Mouse (Mus musculus) thymus, postnatal 4 days (tissue): ENCODE data around the gene Bcl9.
A peak's percentile ranks its signal among the peaks of the same experiment; 100 is the strongest.

Experiments
- DNase-seq: peaks from one replicate; pipeline ENCODE4 v3.0.0; 2021

The Bcl9 gene

GRCm38 (mm10) chr3:97297553-97298432 lies at the start of gene Bcl9:
Bcl9 (minus strand) TSS chr3:97297917.
- peak; percentile 77 for DNase-seq

GRCm38 (mm10) chr3:97339193-97339576 lies 41.5 kb upstream of the Bcl9 start:
- DNase-seq: no peak

- peak; percentile 91 for DNase-seq
Observed at GRCm38 (mm10) chr3:97338522-97339192, 40.9 kb upstream of the Bcl9 start.

GRCm38 (mm10) chr3:97337306-97337705 lies 39.6 kb upstream of the Bcl9 start:
- DNase-seq: no peak

GRCm38 (mm10) chr3:97336331-97336730 lies 38.6 kb upstream of the Bcl9 start:
- DNase-seq: no peak

GRCm38 (mm10) chr3:97334618-97335017 lies 36.9 kb upstream of the Bcl9 start:
- DNase-seq: no peak

GRCm38 (mm10) chr3:97332172-97332571 lies 34.5 kb upstream of the Bcl9 start:
- DNase-seq: peak; percentile 71

GRCm38 (mm10) chr3:97327809-97328208 lies 30.1 kb upstream of the Bcl9 start:
- no peak for DNase-seq

- DNase-seq: no peak
Observed at GRCm38 (mm10) chr3:97327356-97327755, 29.6 kb upstream of the Bcl9 start.

GRCm38 (mm10) chr3:97325621-97326345 lies 28.1 kb upstream of the Bcl9 start:
- no peak for DNase-seq

GRCm38 (mm10) chr3:97324046-97324445 lies 26.3 kb upstream of the Bcl9 start:
- no peak for DNase-seq

GRCm38 (mm10) chr3:97317302-97317701 lies 19.6 kb upstream of the Bcl9 start:
- no peak for DNase-seq

- DNase-seq: no peak
Observed at GRCm38 (mm10) chr3:97313431-97313830, 15.7 kb upstream of the Bcl9 start.

- no peak for DNase-seq
Observed at GRCm38 (mm10) chr3:97311998-97312397, 14.3 kb upstream of the Bcl9 start.

- no peak for DNase-seq
Observed at GRCm38 (mm10) chr3:97309748-97310536, 12.2 kb upstream of the Bcl9 start.

- no peak for DNase-seq
Observed at GRCm38 (mm10) chr3:97308440-97308839, 10.7 kb upstream of the Bcl9 start.

GRCm38 (mm10) chr3:97305907-97306306 lies 8.2 kb upstream of the Bcl9 start:
- no peak for DNase-seq

GRCm38 (mm10) chr3:97301586-97301985 lies 3.9 kb upstream of the Bcl9 start:
- no peak for DNase-seq

GRCm38 (mm10) chr3:97300370-97300769 lies 2.7 kb upstream of the Bcl9 start:
- DNase-seq: no peak

GRCm38 (mm10) chr3:97299885-97300284 lies 2.2 kb upstream of the Bcl9 start:
- DNase-seq: no peak

- DNase-seq: no peak
Observed at GRCm38 (mm10) chr3:97298856-97299465, 1.2 kb upstream of the Bcl9 start.

GRCm38 (mm10) chr3:97296941-97297552 lies 670 bp downstream of the Bcl9 start:
- peak; percentile 67 for DNase-seq
